Mouse (Mus musculus) limb, embryonic 11.5 days (tissue): ENCODE data around the gene Obsl1. TPM values are rescaled to one million over a fixed set of nuclear protein-coding genes. Genes with fewer than 3 reads are reported as not detected.

Source experiments
- ATAC-seq: fragments of 200-750 bp; cut with Nextera tagmentation; 2 replicates; pipeline ENCODE4 v1.8.0; 2017; ENCODE audit warnings: low read depth; ENCODE audit not compliant: insufficient number of reproducible peaks, low FRiP score, low TSS enrichment
- DNase-seq: peaks from one replicate; pipeline ENCODE4 v3.0.0-alpha.2; 2015; ENCODE audit warnings: low spot score
- H3K27ac ChIP-seq: fragments of 300-500 bp; sonication (generic); replicated peaks from 2 replicates; pipeline ENCODE4 v1.5.1; 2014; ENCODE audit warnings: low read depth, mild to moderate bottlenecking, low read length
- H3K27me3 ChIP-seq: fragments of 300-500 bp; sonication (generic); 2 replicates; pipeline ENCODE4 v1.6.1; 2014; ENCODE audit warnings: mild to moderate bottlenecking, low read length, mixed read lengths; ENCODE audit not compliant: control insufficient read depth, insufficient read depth
- H3K36me3 ChIP-seq: fragments of 300-500 bp; sonication (generic); 2 replicates; pipeline ENCODE4 v1.6.1; 2014; ENCODE audit warnings: mild to moderate bottlenecking, low read length, moderate library complexity, mixed read lengths; ENCODE audit not compliant: control insufficient read depth, insufficient read depth
- H3K4me1 ChIP-seq: fragments of 300-500 bp; sonication (generic); 2 replicates; pipeline ENCODE4 v1.6.1; 2014; ENCODE audit warnings: low read length, mixed read lengths; ENCODE audit not compliant: control insufficient read depth, insufficient read depth
- H3K4me2 ChIP-seq: fragments of 300-500 bp; sonication (generic); 2 replicates; pipeline ENCODE4 v1.6.1; 2014; ENCODE audit warnings: low read depth, mild to moderate bottlenecking, moderate library complexity; ENCODE audit not compliant: severe bottlenecking
- H3K4me3 ChIP-seq: fragments of 300-500 bp; sonication (generic); 2 replicates; pipeline ENCODE4 v1.5.1; 2014; ENCODE audit warnings: low read depth, low read length
- H3K9ac ChIP-seq: fragments of 300-500 bp; sonication (generic); 2 replicates; pipeline ENCODE4 v1.6.1; 2014; ENCODE audit warnings: mild to moderate bottlenecking, low read length
- H3K9me3 ChIP-seq: fragments of 300-500 bp; sonication (generic); 2 replicates; pipeline ENCODE4 v1.6.1; 2016; ENCODE audit warnings: low read length; ENCODE audit not compliant: control insufficient read depth
- WGBS: fragments of 180-500 bp; shearing (Covaris S2); extraction: QIAGEN DNeasy Blood & Tissue Kit; methylation state at CpG from one replicate; pipeline ENCODE4 v1.1.7; 2014; 5-methylcytosine and 5-hydroxymethylcytosine counted together
- polyA plus RNA-seq: library from polyadenylated mRNA; unstranded; fragments of >200 nt; fragmentation: Nextera tagmentation; extraction: Ambion mirVana; gene quantifications from 2 replicates; pipeline ENCODE4 v1.2.1, GENCODE M21; 2014

Obsl1 gene
- polyA plus RNA-seq, 1 experiment from 2014 or later: 67.4 TPM

DNA sequence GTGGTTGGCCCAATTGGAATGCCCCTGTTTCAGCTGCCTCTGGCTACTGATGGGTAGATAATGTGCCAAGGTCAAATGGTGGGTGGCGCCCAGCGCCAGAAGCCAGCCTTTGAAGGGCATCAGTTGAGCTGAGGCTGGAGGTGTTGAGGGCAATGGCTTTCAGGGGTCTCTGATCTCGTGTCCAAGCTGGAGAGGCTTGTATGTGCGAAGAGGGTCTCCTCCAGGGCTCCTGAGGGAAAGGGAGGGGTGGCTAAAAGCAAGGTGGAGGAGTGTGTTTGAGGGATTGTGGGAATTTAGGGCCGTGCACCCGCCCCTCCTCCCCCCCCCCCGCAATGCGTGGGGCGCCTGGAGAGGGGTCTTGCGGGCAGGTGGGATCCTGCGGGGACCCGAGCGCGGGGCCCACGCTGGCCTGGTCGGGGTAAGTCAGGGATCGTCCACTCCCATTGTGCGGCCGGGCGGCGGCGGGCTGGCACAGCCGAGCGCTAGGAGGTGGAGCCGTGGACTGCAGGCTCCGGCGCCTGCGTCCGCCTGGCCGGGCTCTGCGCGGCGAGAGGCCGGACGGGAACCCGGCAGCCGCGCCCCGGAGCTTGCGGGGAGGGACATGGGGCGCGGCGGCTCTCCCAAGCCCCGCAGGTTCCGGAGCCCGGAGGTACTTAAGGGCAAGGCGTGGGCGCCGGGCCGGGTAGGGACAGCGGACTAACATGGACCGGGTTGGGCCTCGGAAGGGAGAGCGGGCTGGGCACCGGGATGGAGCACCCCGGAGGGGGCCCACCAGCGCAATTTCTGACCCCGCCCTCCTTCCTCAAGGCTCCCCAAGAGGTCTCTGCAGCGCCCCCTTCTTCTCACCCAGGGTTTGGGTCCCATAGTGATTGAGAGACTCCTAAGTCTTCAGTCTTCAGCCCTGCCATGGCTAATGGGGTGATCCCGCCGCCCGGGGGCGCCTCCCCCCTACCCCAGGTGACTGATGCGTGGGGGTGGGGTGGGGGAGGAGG lies 40.0 kb upstream of the Obsl1 start, which contains the start of gene Slc4a3:
Gene Slc4a3, plus strand, starts transcription at position 302 of the 992 bp plus-strand sequence.
- ATAC-seq: peak; percentile 71
- Histone ChIP-seq H3K36me3 (no peaks in the 10 kb centered on the region; the same call in 1 of the 2 replicates), H3K9me3 (no peaks in the 10 kb centered on the region), H3K4me2 (peak within 1 kb of the TSS; percentile 68), H3K9ac (peak within 1 kb of the TSS; percentile 64), H3K27me3 (no peaks in the 10 kb centered on the region), H3K4me3 (peak within 1 kb of the TSS; percentile 61), H3K27ac (peak within 1 kb of the TSS; percentile 70; the same call in 1 of the 2 replicates), H3K4me1 (peaks cover 9% of the 10 kb centered on the region)
- peak; percentile 79 for DNase-seq
- 1% methylated on average over 49 of the region's 64 CpGs for WGBS

DNA sequence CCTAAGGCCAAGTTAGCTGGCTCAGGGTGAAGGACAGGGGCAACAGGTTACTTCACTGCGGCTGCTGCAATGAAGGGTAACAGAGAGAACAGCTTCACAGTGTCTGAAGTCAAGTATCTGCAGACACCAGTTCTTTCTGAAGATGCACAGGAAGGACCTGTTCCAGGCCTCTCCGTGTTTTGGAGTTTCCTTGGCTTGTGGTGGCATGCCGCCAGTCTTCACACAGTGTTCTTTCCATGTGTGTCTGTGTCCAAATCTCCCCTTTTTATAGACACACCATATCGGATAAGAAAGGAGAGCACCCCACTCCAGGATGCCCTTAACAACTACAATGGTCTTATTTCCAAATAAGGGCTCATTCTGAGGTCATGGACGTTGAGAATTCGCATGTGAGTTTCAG lies 38.1 kb upstream of the Obsl1 start:
- ATAC-seq (no peak), DNase-seq (no peak)
- Histone ChIP-seq H3K9me3 (no peaks in the 10 kb centered on the region), H3K27ac (no peak overlapping the region), H3K4me1 (peaks cover 9% of the 10 kb centered on the region), H3K27me3 (no peaks in the 10 kb centered on the region), H3K4me2 (no peak overlapping the region), H3K9ac (no peak overlapping the region), H3K36me3 (no peaks in the 10 kb centered on the region), H3K4me3 (no peak overlapping the region)
- 91% methylated on average over 6 of the region's 6 CpGs for WGBS

DNA sequence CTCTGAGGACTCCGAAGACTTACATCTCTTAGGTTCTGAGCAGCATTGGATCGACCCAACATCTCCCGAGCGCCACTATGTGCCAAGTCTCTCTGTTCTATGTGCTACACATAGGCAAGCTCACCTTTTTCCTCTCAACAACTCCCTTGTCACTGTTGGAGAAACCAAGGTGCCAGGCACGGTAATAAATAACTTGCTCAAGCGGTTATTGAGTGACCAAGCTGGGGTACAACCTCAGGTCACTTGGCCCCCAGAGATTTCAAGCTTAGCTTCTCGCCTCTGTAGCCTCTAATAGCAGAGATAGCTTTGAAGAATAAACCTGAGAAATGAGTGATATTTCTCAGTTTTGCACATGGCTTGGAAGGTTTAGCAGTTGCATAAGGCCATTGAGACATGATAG lies 35.2 kb upstream of the Obsl1 start:
- H3K36me3 ChIP-seq: no peaks in the 10 kb centered on the region
- H3K27me3 ChIP-seq: no peaks in the 10 kb centered on the region
- H3K4me1 ChIP-seq: peaks cover 4% of the 10 kb centered on the region; the same call in 1 of the 2 replicates
- WGBS: 91% methylated on average over 7 of the region's 7 CpGs
- DNase-seq: no peak
- no peak overlapping the region for H3K9ac ChIP-seq
- no peak overlapping the region for H3K4me3 ChIP-seq
- no peak for ATAC-seq
- H3K27ac ChIP-seq: no peak overlapping the region
- no peaks in the 10 kb centered on the region for H3K9me3 ChIP-seq
- no peak overlapping the region for H3K4me2 ChIP-seq

DNA sequence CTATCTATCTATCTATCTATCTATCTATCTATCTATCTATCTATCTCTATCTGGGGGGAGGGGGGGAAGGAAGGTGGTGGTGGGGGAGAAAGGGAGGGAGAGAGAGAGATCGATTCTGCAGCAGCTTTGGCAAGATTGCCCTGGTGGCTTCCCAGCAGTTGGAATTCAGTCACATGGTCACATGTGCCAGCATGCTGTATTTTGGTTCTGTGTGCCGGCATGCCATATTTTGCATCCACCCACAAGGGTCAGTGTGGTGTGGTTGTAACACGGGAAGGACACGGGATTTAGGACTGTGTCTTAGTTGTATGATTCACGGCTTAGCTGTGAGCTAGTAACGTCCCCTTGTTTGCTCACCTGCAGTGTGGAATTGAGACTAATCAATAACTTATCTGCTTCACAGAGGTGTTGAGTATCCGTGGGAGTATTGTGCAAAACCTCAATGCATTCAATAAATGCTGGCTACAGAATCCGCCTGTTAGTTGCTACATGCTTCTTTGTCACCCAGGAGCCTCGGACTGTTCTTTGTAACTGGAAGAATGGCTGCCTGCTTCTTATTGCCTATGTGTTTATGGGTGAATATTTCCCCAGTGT lies 32.4 kb upstream of the Obsl1 start:
- Histone ChIP-seq H3K27ac (no peak overlapping the region), H3K9me3 (no peaks in the 10 kb centered on the region), H3K4me2 (no peak overlapping the region), H3K4me1 (no peaks in the 10 kb centered on the region), H3K9ac (no peak overlapping the region), H3K27me3 (no peaks in the 10 kb centered on the region), H3K4me3 (no peak overlapping the region), H3K36me3 (no peaks in the 10 kb centered on the region)
- DNase-seq (no peak), ATAC-seq (no peak)
- 83% methylated on average over 9 of the region's 9 CpGs for WGBS

DNA sequence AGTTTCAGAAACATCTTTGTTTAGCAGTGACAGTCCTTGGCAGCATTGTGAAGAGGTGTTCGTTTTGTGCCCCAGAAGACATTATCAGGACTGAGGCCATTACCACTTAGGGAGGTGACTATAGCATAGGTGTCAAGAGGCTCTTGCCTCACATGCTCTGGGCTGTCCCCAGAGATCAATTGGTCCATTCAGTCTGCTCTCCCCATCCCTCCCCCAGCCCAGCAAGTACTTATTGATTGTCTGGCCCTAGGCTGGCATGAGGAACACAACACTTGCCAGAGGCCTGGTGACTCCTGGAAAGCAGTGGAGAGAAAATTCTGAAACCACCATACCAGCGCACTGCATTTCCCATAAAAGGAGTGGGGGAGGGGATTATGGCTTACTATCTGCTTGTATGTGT lies 31.3 kb upstream of the Obsl1 start:
- no peaks in the 10 kb centered on the region for H3K36me3 ChIP-seq
- DNase-seq: no peak
- H3K9ac ChIP-seq: no peak overlapping the region
- ATAC-seq: no peak
- no peak overlapping the region for H3K4me2 ChIP-seq
- 78% methylated on average over 2 of the region's 2 CpGs for WGBS
- H3K4me1 ChIP-seq: no peaks in the 10 kb centered on the region
- no peaks in the 10 kb centered on the region for H3K27me3 ChIP-seq
- no peak overlapping the region for H3K4me3 ChIP-seq
- no peaks in the 10 kb centered on the region for H3K9me3 ChIP-seq
- no peak overlapping the region for H3K27ac ChIP-seq

DNA sequence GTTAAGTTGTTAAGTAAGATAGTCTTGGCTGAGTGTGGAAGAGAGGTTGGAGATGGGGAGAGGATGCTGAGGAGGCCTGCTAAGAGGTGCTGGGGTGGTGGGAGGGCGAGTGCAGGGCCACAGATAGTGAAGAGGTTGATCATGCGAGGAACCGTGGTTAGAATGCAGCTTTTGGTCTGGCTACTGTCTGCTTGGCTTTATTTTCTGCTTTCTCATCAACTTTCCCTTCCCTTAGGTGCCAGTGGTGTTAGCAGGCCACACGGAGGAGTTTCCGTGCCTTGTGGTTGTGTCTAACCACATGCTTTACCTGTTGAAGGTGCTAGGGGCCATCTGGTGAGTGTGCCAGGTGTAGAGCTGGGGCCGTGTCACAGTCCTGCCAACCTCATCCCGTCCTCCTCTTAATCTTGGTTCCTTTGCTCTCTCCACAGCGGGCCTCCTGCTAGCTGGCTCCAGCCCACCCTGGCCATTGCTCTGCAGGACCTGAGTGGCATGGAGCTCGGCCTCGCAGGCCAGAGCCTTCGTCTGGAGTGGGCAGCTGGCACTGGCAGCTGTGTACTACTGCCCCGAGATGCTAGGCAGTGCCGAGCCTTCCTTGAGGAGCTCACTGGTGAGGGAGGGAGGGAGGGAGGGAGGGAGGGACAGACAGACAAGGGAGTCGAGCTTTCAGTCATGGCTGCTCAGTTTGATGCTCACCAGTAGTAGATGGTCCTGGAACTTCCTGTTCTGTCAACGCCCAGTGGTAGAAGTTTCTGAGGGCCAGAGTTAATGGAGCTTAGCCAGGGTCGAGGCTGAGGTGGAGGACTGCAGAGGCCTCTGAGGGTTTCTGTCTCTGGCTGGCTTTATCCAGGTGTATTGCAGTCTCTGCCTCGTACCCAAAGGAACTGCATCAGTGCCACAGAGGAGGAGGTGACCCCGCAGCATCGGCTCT lies 27.3 kb upstream of the Obsl1 start:
- H3K4me2 ChIP-seq: no peak overlapping the region
- H3K9ac ChIP-seq: no peak overlapping the region
- no peaks in the 10 kb centered on the region for H3K27me3 ChIP-seq
- 87% methylated on average over 19 of the region's 19 CpGs for WGBS
- peaks cover 2% of the 10 kb centered on the region; the same call in 1 of the 2 replicates for H3K36me3 ChIP-seq
- no peaks in the 10 kb centered on the region for H3K9me3 ChIP-seq
- H3K27ac ChIP-seq: no peak overlapping the region
- ATAC-seq: no peak
- H3K4me1 ChIP-seq: no peaks in the 10 kb centered on the region
- DNase-seq: no peak
- H3K4me3 ChIP-seq: no peak overlapping the region

DNA sequence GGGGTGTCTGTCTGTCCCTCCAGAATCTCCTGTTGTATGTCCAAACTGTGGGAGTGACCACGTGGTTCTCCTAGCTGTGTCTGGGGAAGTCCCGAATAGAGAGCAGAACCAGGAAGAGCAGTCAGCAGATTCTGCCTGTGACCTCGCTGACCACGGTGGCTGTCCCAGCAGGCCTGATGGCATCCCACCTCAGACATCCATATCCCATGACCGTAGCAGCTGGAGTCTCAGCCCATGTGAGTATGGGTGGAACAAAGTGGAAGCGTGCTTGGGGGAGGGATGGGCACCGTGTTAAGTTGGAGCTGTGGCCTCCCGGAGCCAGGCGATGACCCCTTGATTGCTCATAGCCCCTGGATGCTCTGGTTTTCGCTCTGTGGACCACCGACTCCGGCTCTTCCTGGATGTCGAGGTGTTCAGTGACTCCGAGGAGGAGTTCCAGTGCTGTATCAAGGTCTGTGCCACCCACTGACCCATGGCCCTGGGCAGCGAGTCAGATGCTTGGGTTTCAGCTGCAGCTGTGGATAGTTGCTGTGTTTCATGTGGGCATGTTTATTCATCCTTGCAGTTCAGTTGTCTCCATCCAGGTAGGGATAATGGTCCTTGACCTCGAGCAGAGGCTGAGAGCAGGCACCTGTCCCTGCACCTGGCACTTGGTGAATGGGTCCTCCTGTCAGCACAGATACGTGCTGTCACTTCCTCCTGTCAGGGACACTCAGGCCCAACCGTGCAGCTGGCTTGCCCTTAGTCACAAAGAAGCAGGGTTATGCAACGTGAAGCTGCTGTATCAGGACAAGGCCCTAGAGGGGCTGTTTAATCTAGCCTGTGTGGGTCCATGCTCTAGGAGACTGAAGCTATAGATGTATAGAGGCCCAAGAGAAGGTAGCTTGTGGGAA lies 26.3 kb upstream of the Obsl1 start:
- Histone ChIP-seq H3K27me3 (no peaks in the 10 kb centered on the region), H3K36me3 (peaks cover 2% of the 10 kb centered on the region; the same call in 1 of the 2 replicates), H3K9ac (no peak overlapping the region), H3K9me3 (no peaks in the 10 kb centered on the region), H3K4me2 (no peak overlapping the region), H3K4me1 (no peaks in the 10 kb centered on the region), H3K4me3 (no peak overlapping the region), H3K27ac (no peak overlapping the region)
- no peak for ATAC-seq
- WGBS: 89% methylated on average over 19 of the region's 19 CpGs
- no peak for DNase-seq
